Mouse (Mus musculus) embryonic facial prominence, embryonic 15.5 days (tissue): Measurements from ENCODE around the gene Vipas39. TPM values are rescaled to one million over a fixed set of nuclear protein-coding genes. Genes with fewer than 3 reads are reported as not detected.
A peak's percentile ranks its signal among the peaks of the same experiment; 100 is the strongest.
"Not testable (repeated sequence)": the region's sequence is repeated elsewhere in the genome, so short reads cannot be mapped to it uniquely, and the experiment has no call there.

Experiments
- ATAC-seq: fragments of 200-750 bp; cut with Nextera tagmentation; 2 replicates; pipeline ENCODE4 v1.8.0; 2017; ENCODE audit warnings: low read depth, moderate TSS enrichment; ENCODE audit not compliant: insufficient number of reproducible peaks, low FRiP score, low TSS enrichment
- H3K27ac ChIP-seq: fragments of 300-500 bp; sonication (generic); replicated peaks from 2 replicates; pipeline ENCODE4 v1.5.1; 2015; ENCODE audit warnings: mild to moderate bottlenecking, inconsistent platforms
- H3K27me3 ChIP-seq: fragments of 300-500 bp; sonication (generic); 2 replicates; pipeline ENCODE4 v1.6.1; 2015; ENCODE audit warnings: inconsistent platforms
- H3K36me3 ChIP-seq: fragments of 300-500 bp; sonication (generic); 2 replicates; pipeline ENCODE4 v1.6.1; 2015; ENCODE audit warnings: mild to moderate bottlenecking, inconsistent platforms
- H3K4me1 ChIP-seq: fragments of 300-500 bp; sonication (generic); 2 replicates; pipeline ENCODE4 v1.6.1; 2015; ENCODE audit warnings: inconsistent platforms
- H3K4me2 ChIP-seq: fragments of 300-500 bp; sonication (generic); replicated peaks from 2 replicates; pipeline ENCODE4 v1.6.1; 2015; ENCODE audit warnings: mild to moderate bottlenecking, inconsistent platforms
- H3K4me3 ChIP-seq: fragments of 300-500 bp; sonication (generic); replicated peaks from 2 replicates; pipeline ENCODE4 v1.5.1; 2015; ENCODE audit warnings: mild to moderate bottlenecking, inconsistent platforms
- H3K9ac ChIP-seq: fragments of 300-500 bp; sonication (generic); 2 replicates; pipeline ENCODE4 v1.6.1; 2015; ENCODE audit warnings: inconsistent platforms
- H3K9me3 ChIP-seq: fragments of 300-500 bp; sonication (generic); replicated peaks from 2 replicates; pipeline ENCODE4 v1.6.1; 2016; ENCODE audit warnings: inconsistent platforms
- WGBS: fragments of 180-500 bp; shearing (Covaris S2); methylation state at CpG from one replicate; pipeline ENCODE4 v1.1.7; 2015; 5-methylcytosine and 5-hydroxymethylcytosine counted together
- polyA plus RNA-seq: library from polyadenylated mRNA; unstranded; fragments of >200 nt; fragmentation: Nextera tagmentation; extraction: Ambion mirVana; gene quantifications from 2 replicates; pipeline ENCODE4 v1.2.1, GENCODE M21; 2015

Gene Vipas39
- polyA plus RNA-seq, 1 experiment from 2014 or later, result 44.2 TPM

DNA sequence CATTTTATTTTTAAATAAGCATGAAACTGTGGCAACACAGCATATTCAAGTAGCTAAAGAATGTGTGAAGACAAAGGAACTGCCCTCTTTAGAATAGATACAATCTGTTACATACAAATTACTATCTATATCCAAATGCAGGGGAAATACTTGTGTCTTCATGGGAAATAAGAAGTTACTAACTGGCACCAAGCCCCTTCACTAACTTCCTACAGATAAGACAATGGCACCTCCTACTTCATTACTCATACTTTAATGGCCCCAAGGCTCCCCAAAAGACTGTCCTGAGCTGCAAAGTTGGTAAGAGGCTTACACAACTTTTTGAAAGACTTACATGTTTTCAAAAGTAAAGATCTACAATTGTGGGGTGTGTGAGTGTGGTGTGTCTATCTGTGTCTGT is 48.5 kb downstream of the Vipas39 start:
- ATAC-seq, result no peak
- Histone ChIP-seq H3K4me2 (no peak overlapping the region), H3K4me1 (no peaks in the 10 kb centered on the region), H3K27me3 (no peaks in the 10 kb centered on the region), H3K36me3 (no peaks in the 10 kb centered on the region), H3K4me3 (no peak overlapping the region), H3K27ac (no peak overlapping the region), H3K9ac (no peak overlapping the region), H3K9me3 (no peaks in the 10 kb centered on the region)

DNA sequence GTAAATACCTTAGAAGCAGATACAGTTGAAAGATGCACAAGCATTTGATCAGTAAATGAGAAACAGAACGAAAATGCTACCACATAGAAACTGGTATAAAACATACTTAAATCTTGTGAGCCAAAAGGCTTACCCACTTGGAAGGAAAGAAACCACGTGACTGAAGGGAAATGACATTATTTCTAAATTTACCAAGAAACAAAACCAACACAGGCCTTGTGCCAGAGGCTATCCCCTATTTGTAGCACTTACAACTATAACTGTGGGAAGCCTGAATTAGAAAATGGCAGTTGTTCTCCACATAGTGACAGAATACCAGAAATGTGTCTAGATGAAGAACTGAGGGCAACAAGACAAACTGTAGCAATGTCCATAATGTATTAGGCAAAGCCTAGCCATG is 50.0 kb downstream of the Vipas39 start:
- Histone ChIP-seq H3K9ac (no peak overlapping the region), H3K27me3 (no peaks in the 10 kb centered on the region), H3K4me3 (no peak overlapping the region), H3K27ac (no peak overlapping the region), H3K4me2 (no peak overlapping the region), H3K9me3 (no peaks in the 10 kb centered on the region), H3K4me1 (no peaks in the 10 kb centered on the region), H3K36me3 (no peaks in the 10 kb centered on the region)
- 47% methylated on average over 2 of the region's 2 CpGs for whole genome bisulfite sequencing
- no peak for ATAC-seq

DNA sequence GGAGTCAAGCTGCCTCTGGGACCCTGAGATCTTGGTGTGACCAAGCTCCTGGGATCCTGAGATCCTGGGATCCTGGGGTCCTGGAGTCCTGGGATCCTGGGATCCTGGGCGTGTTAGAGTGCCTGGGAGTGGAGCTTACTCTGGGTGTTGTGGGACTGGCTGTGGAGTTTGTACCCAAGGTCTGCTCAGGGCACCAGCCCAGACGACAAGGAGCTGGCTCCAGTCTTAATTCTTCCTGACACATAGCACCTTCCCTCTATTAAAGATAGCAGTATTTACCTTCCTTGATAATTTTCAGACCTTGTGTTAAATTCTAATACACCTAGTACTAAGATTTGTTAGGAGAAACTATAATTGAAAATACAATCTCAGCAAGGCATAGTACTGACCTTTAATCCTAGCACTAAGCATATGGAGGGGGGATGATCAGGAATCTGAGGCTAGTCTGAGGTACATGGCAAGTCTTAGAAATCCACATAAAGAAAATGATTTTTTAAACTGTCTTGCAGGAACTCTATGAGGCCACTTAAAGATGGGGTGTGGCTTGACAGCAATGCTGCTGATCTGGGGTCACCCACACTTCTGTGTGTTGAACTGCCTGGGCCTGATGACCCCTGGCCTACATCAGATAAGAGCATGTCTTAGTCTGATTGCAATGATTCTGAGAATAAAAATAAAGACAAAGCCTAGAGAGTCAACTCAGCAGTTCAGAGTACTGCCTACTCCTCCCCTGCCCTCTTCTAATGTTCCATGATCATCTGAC is 53.0 kb downstream of the Vipas39 start:
- H3K9me3 ChIP-seq, result no peaks in the 10 kb centered on the region
- no peaks in the 10 kb centered on the region for H3K36me3 ChIP-seq
- no peak for ATAC-seq
- H3K27ac ChIP-seq, result no peak overlapping the region
- no peak overlapping the region for H3K9ac ChIP-seq
- H3K4me2 ChIP-seq, result no peak overlapping the region
- H3K4me3 ChIP-seq, result no peak overlapping the region
- no peaks in the 10 kb centered on the region for H3K4me1 ChIP-seq
- no peaks in the 10 kb centered on the region for H3K27me3 ChIP-seq
- WGBS, result 65% methylated on average over 2 of the region's 2 CpGs

DNA sequence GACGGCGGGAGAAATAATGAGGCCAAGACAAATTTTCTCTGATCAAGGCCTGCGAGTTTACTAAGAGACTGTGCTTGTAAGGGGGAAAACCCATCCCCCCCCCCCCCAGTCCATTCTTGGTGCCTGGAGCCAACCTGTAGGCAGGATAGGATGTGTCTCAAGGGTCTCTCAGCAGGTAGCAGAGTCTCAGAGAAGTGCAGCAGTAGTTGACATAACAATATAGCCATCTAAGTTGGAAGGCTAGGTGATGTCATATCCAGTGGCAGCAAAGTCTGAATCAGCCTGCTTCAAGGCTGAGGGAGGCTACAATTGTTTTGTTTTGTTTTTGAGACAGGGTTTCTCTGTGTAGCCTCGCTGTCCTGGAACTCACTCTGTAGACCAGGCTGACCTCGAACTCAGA is 60.3 kb downstream of the Vipas39 start:
- not testable (repeated sequence) for H3K4me1 ChIP-seq, H3K4me3 ChIP-seq, H3K27me3 ChIP-seq, H3K4me2 ChIP-seq, ATAC-seq, H3K9ac ChIP-seq, H3K27ac ChIP-seq, H3K9me3 ChIP-seq, H3K36me3 ChIP-seq
- WGBS, result 88% methylated on average over 5 of the region's 5 CpGs

DNA sequence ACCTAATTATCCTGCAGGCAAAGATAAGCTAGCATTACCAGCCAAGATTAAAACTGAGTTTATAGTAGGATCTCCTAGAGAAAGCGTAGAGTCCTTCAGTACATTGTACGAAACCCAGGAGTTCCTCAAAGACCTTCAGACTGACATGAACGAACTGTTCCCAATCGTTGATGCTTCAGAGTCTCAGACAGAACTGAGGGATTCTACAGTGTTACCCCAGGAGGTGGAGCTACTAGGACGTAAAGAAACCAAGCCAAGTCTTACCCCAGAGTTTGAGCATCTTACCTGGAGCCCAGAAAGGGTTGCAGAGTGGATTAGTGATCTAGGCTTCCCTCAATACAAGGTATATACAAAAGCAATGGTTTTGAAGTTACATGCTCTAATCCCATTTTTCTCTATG is 64.4 kb downstream of the Vipas39 start:
- Histone ChIP-seq H3K9ac (no peak overlapping the region), H3K27ac (no peak overlapping the region), H3K4me2 (no peak overlapping the region), H3K4me1 (peaks cover 3% of the 10 kb centered on the region; the same call in 1 of the 2 replicates), H3K27me3 (no peaks in the 10 kb centered on the region), H3K9me3 (no peaks in the 10 kb centered on the region), H3K4me3 (no peak overlapping the region), H3K36me3 (no peaks in the 10 kb centered on the region)
- ATAC-seq, result no peak
- WGBS, result 62% methylated on average over 5 of the region's 5 CpGs

DNA sequence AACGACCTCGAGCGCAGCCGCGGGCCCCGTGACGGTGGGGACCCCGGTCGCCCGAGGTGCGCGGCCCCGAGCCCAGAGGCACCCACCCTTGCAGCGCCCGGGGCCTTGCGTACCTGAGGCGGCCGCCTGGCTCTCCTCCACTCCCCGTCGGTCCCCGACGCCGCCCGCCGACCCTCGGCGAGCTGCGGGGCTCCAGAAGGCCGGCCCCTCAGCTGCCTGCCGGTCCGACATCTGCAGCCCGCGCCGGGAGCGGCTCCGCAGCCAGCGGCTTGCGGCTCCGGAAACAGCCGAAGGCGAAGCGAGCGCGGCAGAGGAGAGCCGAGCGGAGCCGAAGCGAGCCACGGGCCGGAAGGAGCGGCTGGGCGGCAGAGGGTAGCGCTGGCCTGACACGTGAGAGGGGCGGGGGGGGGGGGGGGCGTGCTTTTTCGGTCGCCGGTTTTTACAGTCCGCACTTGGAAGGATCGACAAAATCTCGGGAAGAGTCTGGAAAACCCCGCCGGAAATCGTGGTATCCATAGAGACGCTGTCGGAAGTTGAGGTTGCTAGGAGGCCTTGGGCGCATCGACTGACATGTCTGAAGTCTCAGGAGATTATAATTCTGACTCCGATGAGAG is 66.0 kb downstream of the Vipas39 start, which contains the start of gene Tmed8:
Gene Tmed8, minus strand, starts transcription at position 482 of the 614 bp plus-strand sequence.
- Histone ChIP-seq H3K9me3 (no peaks in the 10 kb centered on the region), H3K27ac (peak within 1 kb of the TSS; percentile 74), H3K27me3 (no peaks in the 10 kb centered on the region), H3K4me2 (peak within 1 kb of the TSS; percentile 87), H3K4me1 (peaks cover 3% of the 10 kb centered on the region; the same call in 1 of the 2 replicates), H3K36me3 (no peaks in the 10 kb centered on the region), H3K9ac (peak within 1 kb of the TSS; percentile 84), H3K4me3 (peak within 1 kb of the TSS; percentile 83)
- peak; percentile 92 for ATAC-seq
- under 1% methylated on average over 62 of the region's 70 CpGs for WGBS

DNA sequence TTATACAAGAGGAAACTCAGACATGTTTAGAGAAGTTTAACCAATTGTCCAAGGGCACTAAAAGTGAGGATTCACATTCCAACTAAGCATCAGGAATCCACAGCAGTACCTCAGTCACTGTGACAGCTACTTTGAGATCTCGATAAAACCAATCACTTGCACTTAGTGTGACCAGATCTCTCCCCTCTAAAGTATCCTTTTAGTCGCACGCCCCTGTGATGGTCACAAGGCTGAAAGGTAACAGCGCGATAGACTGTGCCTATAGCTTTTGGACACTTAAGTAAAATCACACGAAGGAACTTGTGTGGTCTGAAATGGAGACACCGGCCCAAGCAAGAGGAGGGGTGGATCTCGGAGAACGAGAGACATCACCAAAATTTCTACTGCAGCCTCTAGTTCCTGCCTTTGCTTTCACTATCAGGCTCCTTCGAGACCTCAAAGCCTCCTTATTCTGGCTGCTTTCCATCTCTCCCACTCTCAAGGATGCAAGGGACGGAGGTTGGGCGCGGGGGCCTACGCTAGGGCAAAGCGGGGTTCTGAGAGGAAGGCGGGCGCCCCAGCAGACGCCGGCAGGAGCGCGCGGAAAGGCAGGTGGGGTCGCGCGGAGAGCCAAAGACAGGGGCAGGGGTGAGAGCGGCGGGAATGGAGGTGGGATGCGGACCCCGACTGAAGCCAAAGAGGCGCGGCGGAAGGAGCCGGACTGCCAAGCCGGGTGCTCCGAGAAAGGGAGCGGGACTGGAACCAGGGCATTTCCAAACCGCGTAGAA is 66.7 kb downstream of the Vipas39 start, which contains the start of gene Samd15:
Gene Samd15, plus strand, starts transcription at position 518 of the 767 bp plus-strand sequence.
- peak within 1 kb of the TSS; percentile 74 for H3K27ac ChIP-seq
- H3K9ac ChIP-seq, result peak within 1 kb of the TSS; percentile 84
- peak; percentile 64 for ATAC-seq
- H3K27me3 ChIP-seq, result no peaks in the 10 kb centered on the region
- H3K4me2 ChIP-seq, result peak within 1 kb of the TSS; percentile 87
- H3K9me3 ChIP-seq, result no peaks in the 10 kb centered on the region
- no peaks in the 10 kb centered on the region for H3K36me3 ChIP-seq
- peak within 1 kb of the TSS; percentile 83 for H3K4me3 ChIP-seq
- peaks cover 3% of the 10 kb centered on the region; the same call in 1 of the 2 replicates for H3K4me1 ChIP-seq
- WGBS, result 2% methylated on average over 37 of the region's 38 CpGs

DNA sequence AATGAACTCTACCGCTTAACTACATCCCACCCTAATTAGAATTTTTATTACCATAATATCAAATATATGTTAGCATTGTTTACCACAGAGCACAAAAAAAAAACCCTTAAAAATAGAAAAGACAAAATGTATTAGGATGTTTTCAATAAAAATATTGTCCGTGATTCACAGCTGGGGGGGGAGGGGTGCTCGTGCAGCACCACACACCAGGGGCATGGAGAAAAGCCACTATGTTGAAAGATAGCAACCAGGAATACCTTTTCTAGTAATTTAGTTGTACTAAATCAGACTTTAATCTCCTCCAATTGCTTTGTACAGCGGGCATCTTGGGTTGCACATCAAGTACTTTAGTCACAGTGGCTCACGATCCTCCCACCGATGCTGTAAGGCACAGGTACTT is 67.3 kb downstream of the Vipas39 start:
- Histone ChIP-seq H3K27ac (no peak overlapping the region), H3K36me3 (no peaks in the 10 kb centered on the region), H3K4me2 (peak overlapping the region; percentile 87), H3K4me3 (peak overlapping the region; percentile 83), H3K9ac (no peak overlapping the region), H3K9me3 (no peaks in the 10 kb centered on the region), H3K27me3 (no peaks in the 10 kb centered on the region), H3K4me1 (peaks cover 3% of the 10 kb centered on the region; the same call in 1 of the 2 replicates)
- ATAC-seq, result no peak
- WGBS, result 37% methylated on average over 6 of the region's 6 CpGs

DNA sequence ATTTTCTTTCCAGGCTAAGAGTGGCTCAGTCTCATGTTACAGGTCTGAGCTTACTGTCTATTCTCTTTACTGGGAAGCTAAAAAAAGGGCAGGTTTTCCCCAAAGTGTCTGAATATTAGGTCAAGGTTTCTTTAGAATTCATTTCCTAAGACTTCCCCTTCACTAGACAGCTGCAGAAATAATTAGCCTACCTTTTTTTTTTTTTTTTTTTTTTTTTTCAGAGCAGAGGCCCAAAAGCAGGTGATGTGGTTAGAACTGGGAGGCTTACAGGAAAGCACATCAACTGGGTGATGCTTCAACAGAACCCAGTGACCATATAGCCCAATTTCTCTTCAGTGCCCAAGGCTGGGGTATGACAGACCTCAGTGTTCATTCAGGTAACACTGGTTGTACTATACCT is 69.7 kb downstream of the Vipas39 start:
- H3K27ac ChIP-seq, result no peak overlapping the region
- H3K4me1 ChIP-seq, result peaks cover 3% of the 10 kb centered on the region; the same call in 1 of the 2 replicates
- H3K9ac ChIP-seq, result no peak overlapping the region
- no peak overlapping the region for H3K4me3 ChIP-seq
- no peaks in the 10 kb centered on the region for H3K27me3 ChIP-seq
- ATAC-seq, result no peak
- H3K36me3 ChIP-seq, result no peaks in the 10 kb centered on the region
- no peak overlapping the region for H3K4me2 ChIP-seq
- no peaks in the 10 kb centered on the region for H3K9me3 ChIP-seq

DNA sequence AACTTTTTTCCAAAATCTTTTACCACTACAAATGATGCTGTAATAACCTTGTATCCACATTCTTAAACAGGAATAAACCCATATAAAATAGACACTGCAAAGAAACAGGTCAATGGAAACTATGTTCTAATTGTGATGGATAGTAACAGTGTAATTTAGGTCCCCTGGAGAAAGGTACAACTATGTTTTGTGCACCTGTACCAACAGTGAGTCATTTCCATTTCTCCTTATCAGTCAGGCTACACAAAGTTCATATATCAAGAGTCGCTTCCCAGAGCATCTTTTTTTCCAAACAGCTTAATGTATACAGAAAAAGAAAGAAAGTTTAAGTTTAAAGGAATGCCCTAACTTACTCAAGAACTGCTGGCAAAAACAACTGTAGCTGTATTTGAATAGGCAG is 71.0 kb downstream of the Vipas39 start:
- ATAC-seq, result no peak
- H3K4me1 ChIP-seq, result peaks cover 3% of the 10 kb centered on the region; the same call in 1 of the 2 replicates
- H3K9ac ChIP-seq, result no peak overlapping the region
- H3K4me3 ChIP-seq, result no peak overlapping the region
- H3K9me3 ChIP-seq, result no peaks in the 10 kb centered on the region
- H3K4me2 ChIP-seq, result no peak overlapping the region
- no peaks in the 10 kb centered on the region for H3K27me3 ChIP-seq
- no peaks in the 10 kb centered on the region for H3K36me3 ChIP-seq
- no peak overlapping the region for H3K27ac ChIP-seq
- WGBS, result 84% methylated on average over 1 of the region's 1 CpGs

DNA sequence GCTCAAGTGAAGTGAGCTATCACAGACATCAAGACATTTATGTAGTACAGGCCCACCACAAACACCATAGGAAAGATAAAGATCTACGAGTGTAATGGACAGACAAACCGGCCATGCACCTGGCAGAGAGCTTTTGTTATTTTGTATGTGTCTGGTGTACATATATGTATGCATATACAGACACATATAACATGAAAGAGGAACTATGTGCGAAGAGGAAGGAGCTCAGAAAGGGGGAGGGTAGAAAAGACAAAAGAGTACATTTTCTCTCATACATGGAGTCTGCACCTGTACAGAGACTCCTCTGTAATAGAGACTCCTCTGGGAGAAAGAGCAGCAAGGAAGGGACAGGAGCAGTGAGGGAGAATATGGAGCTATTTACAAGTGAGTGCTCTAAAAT is 73.0 kb downstream of the Vipas39 start:
- 90% methylated on average over 3 of the region's 3 CpGs for WGBS
- Histone ChIP-seq H3K4me2 (no peak overlapping the region), H3K9ac (no peak overlapping the region), H3K36me3 (no peaks in the 10 kb centered on the region), H3K27me3 (no peaks in the 10 kb centered on the region), H3K4me3 (no peak overlapping the region), H3K9me3 (no peaks in the 10 kb centered on the region), H3K4me1 (no peaks in the 10 kb centered on the region), H3K27ac (no peak overlapping the region)
- no peak for ATAC-seq
